Mouse (Mus musculus): Measurements from ENCODE around the gene Tmem254c. TPM values are rescaled to one million over a fixed set of nuclear protein-coding genes. Genes with fewer than 3 reads are reported as not detected.
"Not testable (repeated sequence)": the region's sequence is repeated elsewhere in the genome, so short reads cannot be mapped to it uniquely, and the experiment has no call there.

Tmem254c gene
- polyA plus RNA-seq, 1 experiment from 2014 or later = 12.9 TPM

GRCm38 (mm10) chr14:26035439-26035838 lies 31.7 kb downstream of the Tmem254c start:
- not testable (repeated sequence) for H3K27me3 ChIP-seq (replicated peaks); ATAC-seq

GRCm38 (mm10) chr14:26034364-26034763 lies 32.8 kb downstream of the Tmem254c start:
- not testable (repeated sequence) for H3K4me1 ChIP-seq; H3K4me3 ChIP-seq; H3K27me3 ChIP-seq (replicated peaks); H3K36me3 ChIP-seq; H3K27ac ChIP-seq; H3K9me3 ChIP-seq (replicated peaks); ATAC-seq; H3K9ac ChIP-seq; H3K4me2 ChIP-seq
- WGBS (ENCODE audit: insufficient replicate concordance) = no CpG with 5 or more reads among the region's 3 CpGs

More at GRCm38 (mm10) chr14:26035439-26035838, 31.7 kb downstream of the Tmem254c start:
- WGBS (ENCODE audit: insufficient replicate concordance) = no CpG with 5 or more reads among the region's 6 CpGs
- not testable (repeated sequence) for H3K9ac ChIP-seq; H3K4me1 ChIP-seq; H3K4me2 ChIP-seq; H3K36me3 ChIP-seq; H3K9me3 ChIP-seq (replicated peaks); H3K27ac ChIP-seq; H3K4me3 ChIP-seq

- no CpG with 5 or more reads among the region's 12 CpGs for WGBS (ENCODE audit: insufficient replicate concordance)
- not testable (repeated sequence) for H3K9me3 ChIP-seq (replicated peaks); H3K9ac ChIP-seq; H3K4me1 ChIP-seq; H3K27ac ChIP-seq; H3K36me3 ChIP-seq; H3K4me3 ChIP-seq; H3K27me3 ChIP-seq (replicated peaks); ATAC-seq; H3K4me2 ChIP-seq
These were observed 41.5 kb downstream of the Tmem254c start for GRCm38 (mm10) chr14:26025653-26026052.

GRCm38 (mm10) chr14:26022831-26023230 lies 44.3 kb downstream of the Tmem254c start:
- not testable (repeated sequence) for H3K27ac ChIP-seq; H3K36me3 ChIP-seq; H3K9ac ChIP-seq; H3K4me2 ChIP-seq; H3K4me1 ChIP-seq; ATAC-seq; H3K4me3 ChIP-seq; H3K27me3 ChIP-seq (replicated peaks); H3K9me3 ChIP-seq (replicated peaks)
- WGBS (ENCODE audit: insufficient replicate concordance) = no CpG with 5 or more reads among the region's 6 CpGs

GRCm38 (mm10) chr14:26021555-26021954 lies 45.6 kb downstream of the Tmem254c start:
- no CpG with 5 or more reads among the region's 9 CpGs for WGBS (ENCODE audit: insufficient replicate concordance)
- ATAC-seq; H3K9me3 ChIP-seq (replicated peaks); H3K4me1 ChIP-seq; H3K4me2 ChIP-seq; H3K27ac ChIP-seq; H3K9ac ChIP-seq; H3K27me3 ChIP-seq (replicated peaks); H3K4me3 ChIP-seq; H3K36me3 ChIP-seq: not testable (repeated sequence)

- H3K27me3 ChIP-seq (replicated peaks); H3K4me3 ChIP-seq; H3K27ac ChIP-seq; H3K4me1 ChIP-seq; H3K36me3 ChIP-seq; ATAC-seq; H3K9ac ChIP-seq; H3K4me2 ChIP-seq; H3K9me3 ChIP-seq (replicated peaks): not testable (repeated sequence)
- WGBS (ENCODE audit: insufficient replicate concordance) = no CpG with 5 or more reads among the region's 7 CpGs
These were observed 50.7 kb downstream of the Tmem254c start for GRCm38 (mm10) chr14:26016414-26016813.

Other genes starting within 250 kb of the Tmem254c start
- gene Anxa11, start 225.2 kb downstream of the Tmem254c start, polyA plus RNA-seq (2016; fragmentation: Nextera tagmentation; extraction: Ambion mirVana) = 10.1 and 10.5 TPM in 2 replicates
- gene Plac9a, start 164.3 kb downstream of the Tmem254c start, polyA plus RNA-seq (2016; fragmentation: Nextera tagmentation; extraction: Ambion mirVana) = 0.84 TPM in 1 of 2 replicates, not detected in the other
- 0.92 and 1.4 TPM in 2 replicates for gene Tmem254a, start 139.7 kb downstream of the Tmem254c start, polyA plus RNA-seq (2016; fragmentation: Nextera tagmentation; extraction: Ambion mirVana)
- gene Cphx1, start 129.1 kb downstream of the Tmem254c start, polyA plus RNA-seq (2016; fragmentation: Nextera tagmentation; extraction: Ambion mirVana) = not detected in 2 replicates
- gene Duxbl1, start 88.8 kb downstream of the Tmem254c start, polyA plus RNA-seq (2016; fragmentation: Nextera tagmentation; extraction: Ambion mirVana) = 0.20 TPM in 1 of 2 replicates, not detected in the other
- 0.26 and 1.3 TPM in 2 replicates for gene Gm9780, start 24.6 kb downstream of the Tmem254c start, polyA plus RNA-seq (2016; fragmentation: Nextera tagmentation; extraction: Ambion mirVana)
- gene Cphx2, start 14.2 kb upstream of the Tmem254c start, polyA plus RNA-seq (2016; fragmentation: Nextera tagmentation; extraction: Ambion mirVana) = not detected in 2 replicates
- not detected in 2 replicates for gene Cphx3, start 14.9 kb upstream of the Tmem254c start, polyA plus RNA-seq (2016; fragmentation: Nextera tagmentation; extraction: Ambion mirVana)
- 0.42 TPM in 1 of 2 replicates, not detected in the other for gene Duxbl2, start 51.0 kb upstream of the Tmem254c start, polyA plus RNA-seq (2016; fragmentation: Nextera tagmentation; extraction: Ambion mirVana)
- gene Plac9b, start 115.1 kb upstream of the Tmem254c start, polyA plus RNA-seq (2016; fragmentation: Nextera tagmentation; extraction: Ambion mirVana) = 2.1 and 3.0 TPM in 2 replicates
- 20.8 and 22.5 TPM in 2 replicates for gene Tmem254b, start 139.7 kb upstream of the Tmem254c start, polyA plus RNA-seq (2016; fragmentation: Nextera tagmentation; extraction: Ambion mirVana)
- 0.19 and 0.32 TPM in 2 replicates for gene Duxbl3, start 190.6 kb upstream of the Tmem254c start, polyA plus RNA-seq (2016; fragmentation: Nextera tagmentation; extraction: Ambion mirVana)

Measured in liver, embryonic 12.5 days (tissue).